Mouse (Mus musculus): ENCODE results near the gene Pold3. TPM values are rescaled to one million over a fixed set of nuclear protein-coding genes. Genes with fewer than 3 reads are reported as not detected.

The Pold3 gene
- polyA plus RNA-seq, 1 experiment = 10.4 TPM

DNA sequence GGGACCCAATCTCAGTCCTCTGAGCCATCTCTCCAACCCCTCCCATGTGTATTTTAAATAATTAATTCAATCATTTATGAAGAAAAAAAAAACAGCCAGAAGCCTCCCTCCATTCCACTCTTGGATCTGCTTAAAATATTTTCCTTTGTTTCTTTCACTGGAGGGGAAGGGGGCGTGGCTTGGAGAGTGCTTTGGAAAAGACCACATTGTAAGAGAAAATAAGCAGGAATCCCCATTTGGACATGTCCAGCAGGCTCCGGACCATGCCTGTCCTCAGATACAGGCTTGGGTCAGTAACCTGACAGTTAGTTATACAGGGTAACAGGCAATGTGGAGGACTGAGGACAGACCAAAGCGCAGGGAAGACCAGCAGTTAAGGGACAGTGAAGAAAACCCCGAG, 3.8 kb upstream of the Pold3 start:
- no peak for TF ChIP-seq GATA1 (IDR thresholded peaks at IDR 0.05; ENCODE audit: low read length)

DNA sequence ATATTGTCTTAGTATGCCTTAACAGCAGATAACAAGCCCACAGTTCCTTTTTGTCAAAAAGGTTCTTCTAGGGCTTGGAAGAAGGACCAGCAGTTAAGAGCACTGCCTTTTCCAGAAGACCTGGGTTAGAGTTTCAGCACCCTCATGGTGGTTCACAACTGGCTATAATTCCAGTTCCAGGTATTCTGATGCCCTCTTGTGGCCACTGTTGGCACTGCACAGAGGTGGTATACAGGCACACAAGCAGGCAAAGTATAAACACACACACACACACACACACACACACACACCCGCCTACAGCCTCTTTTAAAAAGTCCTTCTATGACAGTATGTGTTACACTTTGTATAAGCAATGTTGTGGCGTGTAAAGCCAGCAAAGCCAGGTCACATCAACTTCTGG, 2.8 kb upstream of the Pold3 start:
- TF ChIP-seq GATA1 (IDR thresholded peaks at IDR 0.05; ENCODE audit: low read length) = no peak

DNA sequence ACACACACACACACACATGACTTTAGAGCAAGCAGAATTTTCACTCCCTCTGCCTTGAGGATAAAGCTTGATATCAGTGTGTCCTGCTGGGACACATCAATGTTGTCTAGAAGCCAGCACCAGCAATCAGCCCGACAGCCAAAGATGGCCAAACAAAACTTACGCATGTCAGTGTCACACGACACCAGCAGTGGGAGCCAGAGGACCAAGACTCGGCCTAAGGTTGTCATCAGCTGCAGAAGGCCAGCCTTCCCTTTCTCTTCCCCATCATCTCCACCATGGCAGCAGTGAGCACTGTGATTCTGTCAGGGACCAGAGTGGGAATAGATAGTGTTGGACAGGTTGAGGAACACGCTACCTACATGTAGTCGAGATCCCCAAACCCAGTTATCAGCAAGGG, 2.1 kb upstream of the Pold3 start:
- no peak for TF ChIP-seq GATA1 (IDR thresholded peaks at IDR 0.05; ENCODE audit: low read length)

DNA sequence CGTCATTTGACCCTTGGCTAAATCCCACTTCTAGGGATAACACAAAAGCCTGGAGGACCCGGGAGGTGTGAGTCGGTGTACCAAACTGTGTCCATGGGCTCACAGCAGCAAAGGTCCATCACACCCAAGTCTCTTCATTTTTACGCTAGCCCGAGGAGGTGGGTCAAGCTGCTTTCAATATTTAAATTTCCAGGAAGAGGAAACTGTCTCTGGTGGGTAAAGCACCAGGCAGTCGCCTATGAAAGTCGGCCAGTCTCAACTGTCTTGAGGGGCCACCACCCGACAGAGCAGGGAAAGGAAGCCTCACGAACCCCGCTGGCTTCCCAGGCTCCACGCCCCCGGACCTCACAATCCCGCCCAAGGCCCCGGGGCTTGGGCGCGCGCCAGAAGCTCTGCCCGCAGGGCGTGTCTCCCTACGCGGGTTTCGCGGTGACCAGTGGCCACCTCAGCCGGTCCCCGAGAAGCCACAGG, 539 bp downstream of the Pold3 start:
- no peak for TF ChIP-seq GATA1 (IDR thresholded peaks at IDR 0.05; ENCODE audit: low read length)

DNA sequence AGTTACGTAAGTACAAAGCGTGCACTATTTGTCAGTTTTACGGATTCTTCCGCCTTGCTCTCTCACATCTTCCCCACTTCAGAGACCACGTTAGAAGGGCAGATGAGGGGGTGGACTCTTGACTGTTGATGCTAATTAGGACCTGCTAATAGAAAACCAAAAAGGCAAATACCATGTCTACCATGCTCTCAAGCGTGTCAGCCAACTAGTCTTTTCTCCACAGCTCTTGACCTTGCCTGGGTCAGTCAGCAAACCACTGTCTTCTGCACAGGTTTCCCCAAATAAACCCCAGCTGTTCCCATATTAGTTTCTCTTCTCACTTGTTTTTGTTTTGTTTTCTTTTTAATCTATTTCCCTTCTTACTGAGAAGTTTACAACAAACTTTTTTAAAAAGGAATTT, 7.1 kb downstream of the Pold3 start:
- no peak for TF ChIP-seq GATA1 (IDR thresholded peaks at IDR 0.05; ENCODE audit: low read length)

DNA sequence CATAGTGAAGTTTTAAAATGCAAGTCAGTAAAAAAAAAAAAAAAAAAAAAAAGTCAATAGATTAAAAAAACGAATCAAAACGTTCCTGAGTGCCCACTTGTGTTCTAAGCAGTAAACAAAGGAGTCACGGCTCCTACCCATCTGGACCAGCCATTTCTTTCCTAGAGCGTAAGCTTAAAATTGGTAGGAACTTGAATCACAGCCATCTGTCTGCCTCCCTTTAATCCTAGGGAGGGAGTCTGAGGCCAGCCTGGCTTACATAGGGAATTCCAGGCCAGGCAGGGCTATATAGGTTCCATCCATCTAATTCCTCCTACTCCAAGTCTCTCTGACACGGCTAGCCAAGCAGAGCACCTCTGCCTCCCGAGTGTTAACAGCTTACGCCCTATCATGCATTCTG, 7.5 kb downstream of the Pold3 start:
- TF ChIP-seq GATA1 (IDR thresholded peaks at IDR 0.05; ENCODE audit: low read length) = no peak

DNA sequence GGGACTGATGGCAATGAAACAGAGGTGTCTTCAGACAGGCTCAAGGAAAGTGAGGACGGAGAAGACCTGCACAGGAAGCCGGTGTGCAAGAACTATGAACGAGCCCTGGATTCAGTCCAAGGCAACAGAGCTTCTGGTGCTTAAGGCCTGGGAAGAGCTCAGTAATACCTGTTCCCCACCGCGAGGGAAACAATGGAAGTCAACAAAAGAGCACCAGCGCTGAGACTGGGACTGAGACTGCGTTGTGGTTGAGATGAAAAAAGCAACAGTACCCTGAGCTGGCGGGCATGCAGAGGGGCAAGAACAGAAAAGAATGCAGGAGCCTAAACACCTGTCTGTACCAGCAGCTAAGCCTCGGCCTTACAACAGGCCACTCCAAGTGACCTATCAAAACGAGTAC, 9.9 kb downstream of the Pold3 start:
- TF ChIP-seq GATA1 (IDR thresholded peaks at IDR 0.05; ENCODE audit: low read length) = no peak

DNA sequence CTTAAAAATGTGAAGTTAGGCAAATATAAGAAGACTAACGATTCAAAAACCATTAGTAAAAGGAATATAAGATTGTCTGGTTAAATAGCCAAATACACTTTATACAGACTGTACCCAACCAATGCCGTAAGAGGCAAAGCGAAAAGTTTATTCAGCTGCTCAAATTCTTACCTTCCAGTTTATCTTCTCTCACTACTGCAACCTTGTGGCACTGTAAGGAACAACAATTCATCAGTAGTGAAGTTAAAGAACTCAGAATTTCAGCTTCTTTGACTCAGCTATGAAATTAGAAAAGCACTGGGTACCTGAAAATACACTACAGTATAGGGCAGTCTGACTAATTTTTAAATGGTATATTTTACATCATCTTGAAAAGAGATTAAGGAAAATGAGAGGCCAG, 13.0 kb downstream of the Pold3 start:
- TF ChIP-seq GATA1 (IDR thresholded peaks at IDR 0.05; ENCODE audit: low read length) = no peak

DNA sequence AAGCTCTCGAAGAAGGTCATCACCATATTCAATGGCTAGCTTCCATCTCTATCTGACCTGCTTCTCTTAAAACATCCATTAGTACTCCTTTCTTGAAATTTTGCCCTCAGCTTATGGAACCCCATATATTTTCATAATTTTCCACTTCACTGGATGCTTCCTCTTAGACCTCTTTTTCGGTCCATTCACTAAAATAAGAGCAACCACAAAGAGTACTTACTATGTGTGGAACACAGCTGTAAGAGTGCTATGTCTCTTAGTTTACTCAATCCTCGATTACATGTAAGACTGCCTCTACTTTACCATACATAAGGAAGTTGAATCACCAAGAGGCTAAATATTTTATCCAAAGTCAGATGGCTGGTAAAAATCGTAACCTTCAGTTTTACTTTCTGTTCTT, 16.7 kb downstream of the Pold3 start:
- no peak for TF ChIP-seq GATA1 (IDR thresholded peaks at IDR 0.05; ENCODE audit: low read length)

DNA sequence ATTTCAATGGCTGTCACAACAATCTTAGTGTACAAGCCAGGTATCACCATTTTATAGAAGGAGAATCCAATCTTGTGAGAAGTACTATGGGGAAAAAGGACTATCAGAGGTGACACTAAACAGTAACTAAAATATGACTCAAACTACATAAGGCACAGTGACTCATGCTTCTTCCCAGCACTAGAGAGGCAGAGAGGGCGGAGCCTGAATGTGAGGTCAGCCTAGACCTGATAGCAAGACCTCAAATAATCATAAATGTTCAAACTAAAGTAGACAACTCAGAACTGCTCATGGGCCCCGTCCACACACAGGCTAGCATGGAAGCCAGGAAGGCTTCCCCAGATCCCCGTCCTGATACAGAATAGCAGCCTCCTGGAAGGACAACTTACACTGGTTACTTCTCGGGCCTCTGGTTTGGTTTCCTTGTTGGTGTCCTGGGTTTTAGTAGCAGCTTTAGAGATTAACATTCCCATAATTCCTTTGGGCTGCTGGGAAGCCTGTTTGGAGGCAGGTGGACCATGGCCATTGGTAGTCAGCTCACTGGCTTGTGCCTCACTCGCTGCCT, 21.3 kb downstream of the Pold3 start:
- TF ChIP-seq GATA1 (IDR thresholded peaks at IDR 0.05; ENCODE audit: low read length) = no peak

DNA sequence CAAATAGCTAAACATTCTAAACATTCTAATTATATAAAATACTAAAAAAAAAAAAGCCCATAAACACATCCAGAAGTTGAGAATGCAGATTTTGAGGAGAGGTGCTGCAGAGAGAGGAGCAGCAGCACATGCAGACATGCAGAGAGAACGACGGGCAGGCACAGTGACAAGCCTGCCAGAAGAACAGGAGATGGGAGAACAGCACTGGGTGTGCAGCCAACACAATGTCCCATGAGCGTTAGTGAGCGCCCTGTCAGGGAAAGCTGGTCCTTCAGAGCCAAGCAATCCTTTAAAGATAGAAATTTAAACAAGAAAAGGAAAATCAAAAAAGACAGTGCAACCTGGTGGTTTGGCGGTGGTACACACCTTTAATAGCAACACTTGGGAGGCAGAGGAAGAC, 34.5 kb downstream of the Pold3 start:
- TF ChIP-seq GATA1 (IDR thresholded peaks at IDR 0.05; ENCODE audit: low read length) = no peak

DNA sequence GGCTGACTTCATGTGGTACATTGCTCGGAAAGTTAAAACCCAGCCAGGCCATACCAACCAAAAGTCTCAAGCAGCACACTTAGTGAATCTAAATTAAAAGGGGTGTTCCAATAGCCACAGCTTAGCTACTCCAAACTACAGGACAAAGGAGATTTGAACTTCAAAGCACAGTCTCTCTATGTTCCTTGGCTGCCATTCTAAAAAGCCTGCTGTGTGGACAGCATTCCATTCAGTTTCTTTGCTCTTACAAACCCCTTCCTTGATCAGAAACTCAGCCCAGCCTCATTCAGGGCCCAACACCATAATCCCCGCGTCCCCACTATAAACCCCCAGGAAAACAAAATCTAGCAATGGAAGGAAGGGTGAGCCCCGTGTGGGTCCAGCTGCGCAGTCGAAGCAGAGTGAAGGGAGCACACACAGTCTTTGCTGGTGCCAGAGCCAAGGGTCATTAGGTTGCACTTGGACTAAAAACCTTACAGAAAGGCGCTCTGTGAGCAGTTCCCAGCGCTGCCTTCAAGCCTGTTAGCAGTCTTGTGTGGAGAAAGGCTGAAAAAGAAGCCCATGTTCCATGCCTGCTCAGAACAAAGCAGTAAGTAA, 35.1 kb downstream of the Pold3 start:
- no peak for TF ChIP-seq GATA1 (IDR thresholded peaks at IDR 0.05; ENCODE audit: low read length)

DNA sequence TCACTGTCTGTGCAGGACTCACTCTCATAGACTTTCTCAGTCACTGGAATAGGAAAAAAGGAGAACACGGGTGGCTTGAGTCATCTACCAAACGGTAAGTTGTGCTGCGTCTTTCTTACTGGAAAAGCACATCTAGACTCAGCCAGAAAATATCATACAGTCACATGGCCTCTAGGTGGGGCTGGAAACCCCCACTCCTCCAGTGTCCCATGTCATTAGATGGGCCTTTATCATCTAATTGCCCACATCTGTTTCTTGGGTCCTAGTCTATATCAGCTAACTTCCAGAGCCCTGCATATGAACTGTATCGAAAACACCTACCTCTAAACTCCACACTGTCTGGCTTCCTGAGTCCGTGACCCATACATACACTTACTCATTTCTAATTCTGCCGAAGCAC, 37.6 kb downstream of the Pold3 start:
- TF ChIP-seq GATA1 (IDR thresholded peaks at IDR 0.05; ENCODE audit: low read length) = no peak

DNA sequence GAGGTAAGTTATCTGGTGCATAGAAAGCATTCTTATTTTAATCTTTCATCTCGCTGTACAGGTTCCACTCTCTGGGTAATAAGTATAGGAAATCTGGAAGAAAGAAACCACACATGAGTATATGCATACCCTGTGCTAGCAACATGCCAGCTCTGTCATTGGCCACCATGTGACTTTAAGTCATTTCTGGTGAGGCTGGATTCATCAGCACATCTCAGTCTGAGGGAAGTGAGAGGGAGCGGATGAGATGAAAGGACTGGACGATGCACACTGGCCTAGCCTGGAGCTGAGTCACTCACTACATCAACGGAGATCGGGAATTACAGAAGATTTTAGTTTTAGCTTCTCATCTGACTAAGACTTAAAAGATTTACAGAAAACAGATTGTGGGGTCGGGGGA, 38.5 kb downstream of the Pold3 start:
- no peak for TF ChIP-seq GATA1 (IDR thresholded peaks at IDR 0.05; ENCODE audit: low read length)

DNA sequence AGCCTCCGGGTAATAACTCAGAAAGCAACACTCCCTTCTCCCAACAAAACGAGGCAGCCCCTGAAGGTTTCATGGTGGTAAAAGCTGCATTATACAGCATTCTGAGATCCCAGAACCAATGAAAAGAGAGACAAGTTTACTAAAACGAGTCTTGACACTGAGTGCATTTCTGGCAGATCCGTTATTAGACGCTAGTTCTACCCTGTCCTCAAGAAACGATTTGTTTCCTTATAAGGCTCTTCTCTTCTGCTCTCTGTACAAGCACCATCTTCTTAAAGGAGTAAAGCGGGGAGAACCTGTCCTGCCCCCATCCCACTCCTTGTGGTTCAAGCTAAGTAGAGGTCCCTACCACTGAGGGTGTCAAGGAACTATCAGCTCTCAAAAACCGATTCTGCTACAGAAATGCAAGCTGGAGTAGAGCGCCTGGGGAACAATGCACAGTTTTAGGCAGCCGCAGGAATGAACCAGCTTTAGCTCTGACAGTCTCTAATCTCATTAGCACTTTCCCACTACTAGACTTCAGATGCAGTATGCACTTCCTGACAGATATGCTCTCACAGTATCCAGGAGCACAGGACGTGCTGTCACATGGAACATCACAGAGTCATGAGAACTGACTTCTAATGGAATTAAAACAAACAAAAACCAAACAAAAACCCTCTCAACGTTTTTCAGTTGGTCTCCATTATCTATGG, 41.1 kb downstream of the Pold3 start:
- no peak for TF ChIP-seq GATA1 (IDR thresholded peaks at IDR 0.05; ENCODE audit: low read length)

DNA sequence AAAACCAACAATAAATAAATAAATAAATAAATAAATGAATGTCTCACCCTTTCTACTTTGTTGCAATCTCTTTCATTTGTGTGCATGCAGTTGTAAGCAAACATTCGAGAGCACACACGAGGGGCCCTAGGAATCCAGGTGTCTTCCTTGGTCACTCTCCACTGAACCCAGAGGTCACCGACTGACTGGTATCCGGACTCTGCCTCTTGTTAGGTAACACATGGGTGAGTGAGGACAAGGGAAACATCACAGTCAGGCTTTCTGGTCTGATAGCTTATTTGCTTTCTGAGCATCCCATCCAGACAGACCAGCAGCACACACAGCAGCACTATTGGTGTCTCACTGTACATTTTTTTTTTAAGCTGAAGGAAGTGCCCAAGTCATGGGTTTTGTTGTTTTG, 44.3 kb downstream of the Pold3 start:
- TF ChIP-seq GATA1 (IDR thresholded peaks at IDR 0.05; ENCODE audit: low read length) = no peak

DNA sequence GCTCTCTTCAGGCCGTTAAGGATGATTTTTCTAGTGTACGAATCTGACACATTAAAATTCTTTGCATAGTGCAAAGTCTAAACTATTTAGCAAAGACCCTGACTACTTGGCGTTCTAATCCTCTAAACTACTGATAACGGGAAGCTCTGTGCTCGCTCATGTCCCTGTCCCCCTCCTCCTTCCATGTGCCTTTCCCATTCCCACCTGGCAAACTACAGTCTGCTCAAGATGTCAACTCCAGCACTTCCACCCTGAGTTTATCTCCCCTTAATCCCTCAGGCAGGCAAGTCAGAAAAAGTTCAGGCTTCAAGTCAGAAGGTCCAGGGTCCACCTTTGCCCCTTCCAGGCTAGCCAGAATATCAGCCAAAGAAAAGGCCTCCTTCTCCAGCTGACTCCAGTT, 45.1 kb downstream of the Pold3 start:
- TF ChIP-seq GATA1 (IDR thresholded peaks at IDR 0.05; ENCODE audit: low read length) = no peak
